Mouse (Mus musculus): ENCODE data around the gene Fbxo24. TPM values are rescaled to one million over a fixed set of nuclear protein-coding genes. Genes with fewer than 3 reads are reported as not detected.

The Fbxo24 gene
- polyA plus RNA-seq, 2 experiments = 0.15 to 0.24 TPM

GRCm38 (mm10) chr5:137597625-137598024, 31.2 kb downstream of the Fbxo24 start:
- Histone ChIP-seq H3K4me2 (replicated peaks; ENCODE audit: low read depth, low read length, severe bottlenecking) (no peak overlapping the region), H3K27me3 (ENCODE audit: control insufficient read depth, insufficient read depth, low read length) (no peaks in the 10 kb centered on the region), H3K27ac (replicated peaks; ENCODE audit: low read depth, low read length) (no peak overlapping the region), H3K9me3 (ENCODE audit: control insufficient read depth, low read length) (no peaks in the 10 kb centered on the region), H3K4me3 (replicated peaks; ENCODE audit: low read length) (no peak overlapping the region), H3K36me3 (ENCODE audit: control insufficient read depth, insufficient read depth, low read length) (0 out of 2 replicates have a peak, but pooled peaks cover 9% of the 10 kb centered on the region), H3K4me1 (ENCODE audit: control insufficient read depth, insufficient read depth, low read length) (peaks cover 15% of the 10 kb centered on the region), H3K9ac (ENCODE audit: low read depth, low read length, severe bottlenecking) (no peak overlapping the region)
- ATAC-seq (ENCODE audit: low FRiP score, low read depth) (no peak), DNase-seq (ENCODE audit: low spot score) (no peak)
- 95% methylated on average over 6 of the region's 6 CpGs for WGBS
- no peak for TF ChIP-seq POLR2A (IDR thresholded peaks at IDR 0.05; ENCODE audit: borderline replicate concordance, extremely low read depth, insufficient read depth, insufficient read length)

GRCm38 (mm10) chr5:137596601-137597261, 32.1 kb downstream of the Fbxo24 start:
- TF ChIP-seq POLR2A (IDR thresholded peaks at IDR 0.05; ENCODE audit: borderline replicate concordance, extremely low read depth, insufficient read depth, insufficient read length) = no peak
- H3K9me3 ChIP-seq (ENCODE audit: control insufficient read depth, low read length) = no peaks in the 10 kb centered on the region
- H3K4me2 ChIP-seq (replicated peaks; ENCODE audit: low read depth, low read length, severe bottlenecking) = no peak overlapping the region
- H3K27ac ChIP-seq (replicated peaks; ENCODE audit: low read depth, low read length) = no peak overlapping the region
- ATAC-seq (ENCODE audit: low FRiP score, low read depth) (no peak), DNase-seq (ENCODE audit: low spot score) (no peak)
- peaks cover 11% of the 10 kb centered on the region; the same call in 1 of the 2 replicates for H3K4me1 ChIP-seq (ENCODE audit: control insufficient read depth, insufficient read depth, low read length)
- H3K36me3 ChIP-seq (ENCODE audit: control insufficient read depth, insufficient read depth, low read length) = 0 out of 2 replicates have a peak, but pooled peaks cover 9% of the 10 kb centered on the region
- 0 out of 2 replicates have a peak overlapping the region, but pooled peaks have one; percentile 7 for H3K4me3 ChIP-seq (replicated peaks; ENCODE audit: low read length)
- H3K9ac ChIP-seq (ENCODE audit: low read depth, low read length, severe bottlenecking) = no peak overlapping the region
- WGBS = 40% methylated on average over 26 of the region's 30 CpGs
- H3K27me3 ChIP-seq (ENCODE audit: control insufficient read depth, insufficient read depth, low read length) = no peaks in the 10 kb centered on the region

GRCm38 (mm10) chr5:137595921-137596320, 32.9 kb downstream of the Fbxo24 start:
- DNase-seq (ENCODE audit: low spot score) = no peak
- no peak overlapping the region for H3K9ac ChIP-seq (ENCODE audit: low read depth, low read length, severe bottlenecking)
- 77% methylated on average over 7 of the region's 7 CpGs for WGBS
- no peak overlapping the region for H3K27ac ChIP-seq (replicated peaks; ENCODE audit: low read depth, low read length)
- H3K36me3 ChIP-seq (ENCODE audit: control insufficient read depth, insufficient read depth, low read length) = 0 out of 2 replicates have a peak, but pooled peaks cover 9% of the 10 kb centered on the region
- no peak for TF ChIP-seq POLR2A (IDR thresholded peaks at IDR 0.05; ENCODE audit: borderline replicate concordance, extremely low read depth, insufficient read depth, insufficient read length)
- peaks cover 11% of the 10 kb centered on the region; the same call in 1 of the 2 replicates for H3K4me1 ChIP-seq (ENCODE audit: control insufficient read depth, insufficient read depth, low read length)
- H3K27me3 ChIP-seq (ENCODE audit: control insufficient read depth, insufficient read depth, low read length) = no peaks in the 10 kb centered on the region
- H3K9me3 ChIP-seq (ENCODE audit: control insufficient read depth, low read length) = no peaks in the 10 kb centered on the region
- no peak overlapping the region for H3K4me2 ChIP-seq (replicated peaks; ENCODE audit: low read depth, low read length, severe bottlenecking)
- H3K4me3 ChIP-seq (replicated peaks; ENCODE audit: low read length) = no peak overlapping the region
- no peak for ATAC-seq (ENCODE audit: low FRiP score, low read depth)

GRCm38 (mm10) chr5:137590507-137590906, 38.3 kb downstream of the Fbxo24 start:
- TF ChIP-seq POLR2A (IDR thresholded peaks at IDR 0.05; ENCODE audit: borderline replicate concordance, extremely low read depth, insufficient read depth, insufficient read length) = no peak
- DNase-seq (ENCODE audit: low spot score) (no peak), ATAC-seq (ENCODE audit: low FRiP score, low read depth) (no peak)
- H3K27me3 ChIP-seq (ENCODE audit: control insufficient read depth, insufficient read depth, low read length) = no peaks in the 10 kb centered on the region
- H3K36me3 ChIP-seq (ENCODE audit: control insufficient read depth, insufficient read depth, low read length) = no peaks in the 10 kb centered on the region
- H3K27ac ChIP-seq (replicated peaks; ENCODE audit: low read depth, low read length) = no peak overlapping the region
- H3K4me3 ChIP-seq (replicated peaks; ENCODE audit: low read length) = no peak overlapping the region
- 69% methylated on average over 5 of the region's 5 CpGs for WGBS
- H3K4me1 ChIP-seq (ENCODE audit: control insufficient read depth, insufficient read depth, low read length) = no peaks in the 10 kb centered on the region
- H3K9me3 ChIP-seq (ENCODE audit: control insufficient read depth, low read length) = no peaks in the 10 kb centered on the region
- H3K9ac ChIP-seq (ENCODE audit: low read depth, low read length, severe bottlenecking) = no peak overlapping the region
- no peak overlapping the region for H3K4me2 ChIP-seq (replicated peaks; ENCODE audit: low read depth, low read length, severe bottlenecking)

- Histone ChIP-seq H3K4me3 (replicated peaks; ENCODE audit: low read length) (no peak overlapping the region), H3K9me3 (ENCODE audit: control insufficient read depth, low read length) (no peaks in the 10 kb centered on the region), H3K4me2 (replicated peaks; ENCODE audit: low read depth, low read length, severe bottlenecking) (no peak overlapping the region), H3K27me3 (ENCODE audit: control insufficient read depth, insufficient read depth, low read length) (peaks cover 19% of the 10 kb centered on the region), H3K27ac (replicated peaks; ENCODE audit: low read depth, low read length) (no peak overlapping the region), H3K36me3 (ENCODE audit: control insufficient read depth, insufficient read depth, low read length) (no peaks in the 10 kb centered on the region), H3K4me1 (ENCODE audit: control insufficient read depth, insufficient read depth, low read length) (no peaks in the 10 kb centered on the region), H3K9ac (ENCODE audit: low read depth, low read length, severe bottlenecking) (no peak overlapping the region)
- WGBS = 29% methylated on average over 8 of the region's 8 CpGs
- TF ChIP-seq POLR2A (IDR thresholded peaks at IDR 0.05; ENCODE audit: borderline replicate concordance, extremely low read depth, insufficient read depth, insufficient read length) = no peak
- no peak for ATAC-seq (ENCODE audit: low FRiP score, low read depth)
- DNase-seq (ENCODE audit: low spot score) = peak; percentile 75
Measured at GRCm38 (mm10) chr5:137584976-137585375, 43.8 kb downstream of the Fbxo24 start.
